Mouse (Mus musculus): Measurements from ENCODE around the gene Dnaic2.

DNA sequence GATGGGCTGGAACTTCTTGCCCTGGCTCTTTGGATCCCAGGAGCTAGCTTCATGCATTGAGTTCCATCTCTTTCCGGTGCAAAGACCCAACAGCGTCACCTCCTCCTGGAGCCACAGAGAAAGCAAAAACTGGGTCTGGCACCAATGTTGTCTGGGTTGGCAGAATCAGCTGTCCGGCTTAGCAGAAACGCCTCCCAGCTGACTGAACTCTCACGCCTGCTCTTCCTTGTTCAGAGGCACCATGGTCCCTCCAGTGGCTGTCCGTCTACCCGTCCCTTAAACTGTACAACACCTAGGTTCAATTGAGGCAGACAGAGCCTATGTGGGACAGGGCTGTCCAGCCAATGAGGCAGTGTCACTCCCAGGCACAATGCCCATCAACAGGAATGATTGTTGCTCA is 70.0 kb downstream of the Dnaic2 start:
- TF ChIP-seq POLR2A (IDR thresholded peaks at IDR 0.05; ENCODE audit: insufficient read depth, low read length) (no peak), EP300 (IDR thresholded peaks at IDR 0.05; ENCODE audit: insufficient read depth, low read depth, low read length) (no peak)
